Mouse (Mus musculus) lung, postnatal 4 days (tissue): Measurements from ENCODE around the gene Tbc1d1.

Source experiments
- DNase-seq, 2 experiments: peaks; one replicate each; pipeline ENCODE4 v3.0.0; 2021

Tbc1d1 gene

GRCm38 (mm10) chr5:64364432-64365125 lies 208.5 kb downstream of the Tbc1d1 start:
- DNase-seq, result peak in 1 of 2 experiments; percentile 49

GRCm38 (mm10) chr5:64365187-64366066 lies 209.3 kb downstream of the Tbc1d1 start:
- peak in 1 of 2 experiments; percentile 42 for DNase-seq

GRCm38 (mm10) chr5:64366113-64366512 lies 210.0 kb downstream of the Tbc1d1 start:
- DNase-seq, result no peak

GRCm38 (mm10) chr5:64367426-64367825 lies 211.3 kb downstream of the Tbc1d1 start:
- peak; percentile 73 to 87 for DNase-seq

- DNase-seq, result no peak
Observed at GRCm38 (mm10) chr5:64371331-64371831, 215.3 kb downstream of the Tbc1d1 start.

- DNase-seq, result no peak
Observed at GRCm38 (mm10) chr5:64372292-64372961, 216.3 kb downstream of the Tbc1d1 start.

GRCm38 (mm10) chr5:64373695-64374094 lies 217.6 kb downstream of the Tbc1d1 start:
- no peak for DNase-seq

- DNase-seq, result no peak
Observed at GRCm38 (mm10) chr5:64375851-64376250, 219.7 kb downstream of the Tbc1d1 start.

GRCm38 (mm10) chr5:64376466-64376865 lies 220.4 kb downstream of the Tbc1d1 start:
- no peak for DNase-seq

GRCm38 (mm10) chr5:64377705-64378104 lies 221.6 kb downstream of the Tbc1d1 start:
- no peak for DNase-seq

- peak; percentile 71 to 77 for DNase-seq
Observed at GRCm38 (mm10) chr5:64378591-64379275, 222.6 kb downstream of the Tbc1d1 start.

GRCm38 (mm10) chr5:64379829-64380228 lies 223.7 kb downstream of the Tbc1d1 start:
- DNase-seq, result no peak

GRCm38 (mm10) chr5:64380698-64381375 lies 224.7 kb downstream of the Tbc1d1 start:
- DNase-seq, result peak; percentile 76 to 78

GRCm38 (mm10) chr5:64381538-64381937 lies 225.4 kb downstream of the Tbc1d1 start:
- peak in 1 of 2 experiments; percentile 41 for DNase-seq

GRCm38 (mm10) chr5:64382451-64383057 lies 226.4 kb downstream of the Tbc1d1 start:
- peak; percentile 85 to 91 for DNase-seq

- no peak for DNase-seq
Observed at GRCm38 (mm10) chr5:64383215-64383614, 227.1 kb downstream of the Tbc1d1 start.

GRCm38 (mm10) chr5:64384546-64384945 lies 228.4 kb downstream of the Tbc1d1 start:
- no peak for DNase-seq

GRCm38 (mm10) chr5:64386996-64387395 lies 230.9 kb downstream of the Tbc1d1 start:
- DNase-seq, result no peak

GRCm38 (mm10) chr5:64389202-64389929 lies 233.3 kb downstream of the Tbc1d1 start:
- DNase-seq, result no peak

GRCm38 (mm10) chr5:64391346-64391745 lies 235.2 kb downstream of the Tbc1d1 start:
- no peak for DNase-seq
